Mouse (Mus musculus) MEL (cell line): ENCODE results near the gene Nectin2. TPM values are rescaled to one million over a fixed set of nuclear protein-coding genes. Genes with fewer than 3 reads are reported as not detected.

Experiments used
- DNase-seq: peaks from one replicate; pipeline ENCODE4 v3.0.0; 2011; ENCODE audit warnings: low read depth, low spot score
- H3K27ac ChIP-seq: 2 replicates; pipeline ENCODE4 v1.5.1; 2012; ENCODE audit warnings: low read depth, mild to moderate bottlenecking, control low read depth, low read length, moderate library complexity; ENCODE audit not compliant: control insufficient read depth
- H3K27me3 ChIP-seq, 2 experiments: fragments of 150-350 bp in 1 of 2; sonication (generic) in 1 of 2; 2 replicates each; pipeline ENCODE4 v1.6.1; 2012; ENCODE audit warnings: low read length in 2 of 2, mild to moderate bottlenecking in 2 of 2, improper control_type of control experiment in 1 of 2, moderate library complexity in 1 of 2; ENCODE audit not compliant: insufficient read depth in 2 of 2, control insufficient read depth in 1 of 2
- H3K36me3 ChIP-seq, 2 experiments: 2 replicates each; pipeline ENCODE4 v1.6.1; 2012 to 2014; ENCODE audit warnings: low read length in 2 of 2, improper control_type of control experiment in 1 of 2, inconsistent platforms in 1 of 2, mild to moderate bottlenecking in 1 of 2; ENCODE audit not compliant: insufficient read depth in 2 of 2, control insufficient read depth in 1 of 2
- H3K4me1 ChIP-seq, 2 experiments: fragments of 150-350 bp in 1 of 2; sonication (generic) in 1 of 2; 2 replicates each; pipeline ENCODE4 v1.6.1; 2012; ENCODE audit warnings: low read length in 2 of 2, improper control_type of control experiment in 1 of 2, mild to moderate bottlenecking in 1 of 2; ENCODE audit not compliant: insufficient read depth in 2 of 2, control insufficient read depth in 1 of 2
- H3K4me3 ChIP-seq, 2 experiments: fragments of 150-350 bp in 1 of 2; sonication (generic) in 1 of 2; 2 replicates each; pipeline ENCODE4 v1.5.1; 2012; ENCODE audit warnings: low read depth in 2 of 2, low read length in 2 of 2, mild to moderate bottlenecking in 2 of 2, moderate library complexity in 2 of 2, control low read depth in 1 of 2, improper control_type of control experiment in 1 of 2; ENCODE audit not compliant: control insufficient read depth in 1 of 2, insufficient read depth in 1 of 2
- H3K79me2 ChIP-seq: 2 replicates; pipeline ENCODE4 v1.6.1; 2012; ENCODE audit warnings: mild to moderate bottlenecking, low read length, moderate library complexity; ENCODE audit not compliant: control insufficient read depth, poor library complexity, insufficient read depth
- H3K9ac ChIP-seq: 2 replicates; pipeline ENCODE4 v1.6.1; 2012; ENCODE audit warnings: low read depth, mild to moderate bottlenecking, control low read depth, low read length, moderate library complexity; ENCODE audit not compliant: control insufficient read depth, poor library complexity, severe bottlenecking
- H3K9me3 ChIP-seq: fragments of 150-350 bp; sonication (generic); replicated peaks from 2 replicates; pipeline ENCODE4 v1.6.1; 2012; ENCODE audit warnings: mild to moderate bottlenecking, low read length, improper control_type of control experiment, moderate library complexity; ENCODE audit not compliant: insufficient read depth
- BHLHE40 ChIP-seq: IDR thresholded peaks from 2 replicates; pipeline ENCODE4 v1.6.1; 2012; ENCODE audit warnings: low read depth, mild to moderate bottlenecking, inconsistent platforms, low read length, improper control_type of control experiment, borderline replicate concordance
- CHD1 ChIP-seq: IDR thresholded peaks from 2 replicates; pipeline ENCODE4 v1.6.1; 2012; ENCODE audit warnings: low read depth, mild to moderate bottlenecking, inconsistent platforms, low read length, improper control_type of control experiment
- CHD2 ChIP-seq: IDR thresholded peaks from 2 replicates; pipeline ENCODE4 v1.6.1; 2011; ENCODE audit warnings: low read length, improper control_type of control experiment
- CTCF ChIP-seq, 3 experiments: IDR thresholded peaks in 2 of 3; conservative IDR thresholded peaks in 1 of 3; 2 replicates each; pipeline ENCODE4 v1.5.1; 2011 to 2012; ENCODE audit warnings: low read length in 3 of 3, low read depth in 2 of 3, mild to moderate bottlenecking in 2 of 3, improper control_type of control experiment in 1 of 3, inconsistent platforms in 1 of 3, mixed read lengths in 1 of 3, moderate library complexity in 1 of 3; ENCODE audit not compliant: control insufficient read depth in 1 of 3, insufficient read depth in 1 of 3, poor library complexity in 1 of 3, severe bottlenecking in 1 of 3
- E2F4 ChIP-seq: IDR thresholded peaks from 2 replicates; pipeline ENCODE4 v1.6.1; 2011; ENCODE audit warnings: low read depth, low read length, improper control_type of control experiment, borderline replicate concordance
- ELF1 ChIP-seq: IDR thresholded peaks from 2 replicates; pipeline ENCODE4 v1.6.1; 2014; ENCODE audit warnings: low read depth, mild to moderate bottlenecking, inconsistent platforms, low read length, improper control_type of control experiment, moderate library complexity
- EP300 ChIP-seq, 2 experiments: IDR thresholded peaks; 2 replicates each; pipeline ENCODE4 v1.6.1; 2011; ENCODE audit warnings: improper control_type of control experiment in 2 of 2, low read length in 2 of 2, low read depth in 1 of 2, mild to moderate bottlenecking in 1 of 2
- ETS1 ChIP-seq: IDR thresholded peaks from 2 replicates; pipeline ENCODE4 v1.6.1; 2012; ENCODE audit warnings: low read depth, mild to moderate bottlenecking, inconsistent platforms, low read length, improper control_type of control experiment, moderate library complexity
- GABPA ChIP-seq: IDR thresholded peaks from 2 replicates; pipeline ENCODE4 v1.6.1; 2012; ENCODE audit warnings: low read depth, mild to moderate bottlenecking, inconsistent platforms, low read length, improper control_type of control experiment, moderate library complexity
- GATA1 ChIP-seq: IDR thresholded peaks from 2 replicates; pipeline ENCODE4 v1.6.1; 2011; ENCODE audit warnings: low read depth, low read length, improper control_type of control experiment
- HCFC1 ChIP-seq: IDR thresholded peaks from 2 replicates; pipeline ENCODE4 v1.6.1; 2012; ENCODE audit warnings: low read depth, mild to moderate bottlenecking, inconsistent platforms, low read length, improper control_type of control experiment, moderate library complexity
- KAT2A ChIP-seq: conservative IDR thresholded peaks from 2 replicates; pipeline ENCODE4 v1.6.1; 2012; ENCODE audit warnings: low read depth, low read length, improper control_type of control experiment, inconsistent platforms
- MAFK ChIP-seq: IDR thresholded peaks from 2 replicates; pipeline ENCODE4 v1.6.1; 2011; ENCODE audit warnings: low read depth, mild to moderate bottlenecking, low read length, improper control_type of control experiment, borderline replicate concordance
- MAX ChIP-seq: IDR thresholded peaks from 2 replicates; pipeline ENCODE4 v1.6.1; 2011; ENCODE audit warnings: low read length, improper control_type of control experiment
- MAZ ChIP-seq: IDR thresholded peaks from 2 replicates; pipeline ENCODE4 v1.6.1; 2012; ENCODE audit warnings: low read depth, mild to moderate bottlenecking, inconsistent platforms, low read length, improper control_type of control experiment
- MEF2A ChIP-seq: IDR thresholded peaks from 2 replicates; pipeline ENCODE4 v1.6.1; 2014; ENCODE audit warnings: low read depth, mild to moderate bottlenecking, inconsistent platforms, low read length, improper control_type of control experiment; ENCODE audit not compliant: poor library complexity, insufficient replicate concordance, severe bottlenecking; ENCODE audit errors: extremely low read depth
- MYB ChIP-seq: IDR thresholded peaks from 2 replicates; pipeline ENCODE4 v1.6.1; 2011; ENCODE audit warnings: mild to moderate bottlenecking, low read depth, low read length, improper control_type of control experiment
- MYC ChIP-seq: IDR thresholded peaks from 2 replicates; pipeline ENCODE4 v1.6.1; 2011; ENCODE audit warnings: low read depth, mild to moderate bottlenecking, low read length, improper control_type of control experiment, moderate library complexity
- NELFE ChIP-seq: IDR thresholded peaks from 2 replicates; pipeline ENCODE4 v1.6.1; 2011; ENCODE audit warnings: low read depth, low read length, improper control_type of control experiment
- NRF1 ChIP-seq: IDR thresholded peaks from 2 replicates; pipeline ENCODE4 v1.6.1; 2014; ENCODE audit warnings: low read depth, mild to moderate bottlenecking, inconsistent platforms, low read length, improper control_type of control experiment, moderate library complexity; ENCODE audit not compliant: poor library complexity, insufficient read depth, severe bottlenecking
- POLR2A ChIP-seq, 2 experiments: IDR thresholded peaks; 2 replicates each; pipeline ENCODE4 v1.6.1; 2011 to 2012; ENCODE audit warnings: low read length in 2 of 2, mild to moderate bottlenecking in 2 of 2, control low read depth in 1 of 2, improper control_type of control experiment in 1 of 2, low read depth in 1 of 2, moderate library complexity in 1 of 2; ENCODE audit not compliant: control insufficient read depth in 1 of 2, insufficient read depth in 1 of 2, poor library complexity in 1 of 2
- POLR2AphosphoS2 ChIP-seq: IDR thresholded peaks from 2 replicates; pipeline ENCODE4 v1.6.1; 2011; ENCODE audit warnings: low read length, improper control_type of control experiment
- POLR2AphosphoS5 ChIP-seq: IDR thresholded peaks from 2 replicates; pipeline ENCODE4 v1.6.1; 2012; ENCODE audit warnings: low read depth, borderline replicate concordance, mild to moderate bottlenecking, inconsistent platforms, low read length, moderate library complexity, mixed read lengths
- RAD21 ChIP-seq: IDR thresholded peaks from 2 replicates; pipeline ENCODE4 v1.6.1; 2011; ENCODE audit warnings: mild to moderate bottlenecking, low read depth, low read length, improper control_type of control experiment
- RCOR1 ChIP-seq: IDR thresholded peaks from 2 replicates; pipeline ENCODE4 v1.6.1; 2012; ENCODE audit warnings: low read depth, mild to moderate bottlenecking, inconsistent platforms, low read length, improper control_type of control experiment
- SIN3A ChIP-seq: IDR thresholded peaks from 2 replicates; pipeline ENCODE4 v1.6.1; 2012; ENCODE audit warnings: low read length, improper control_type of control experiment, inconsistent platforms
- SMC3 ChIP-seq: IDR thresholded peaks from 2 replicates; pipeline ENCODE4 v1.6.1; 2011; ENCODE audit warnings: low read depth, low read length, improper control_type of control experiment
- TAL1 ChIP-seq: IDR thresholded peaks from 2 replicates; pipeline ENCODE4 v1.6.1; 2012; ENCODE audit warnings: mild to moderate bottlenecking, inconsistent platforms, low read length, moderate library complexity, mixed read lengths
- TBP ChIP-seq: IDR thresholded peaks from 2 replicates; pipeline ENCODE4 v1.8.0; 2011; ENCODE audit warnings: low read depth, low read length, improper control_type of control experiment
- USF1 ChIP-seq: IDR thresholded peaks from 2 replicates; pipeline ENCODE4 v1.6.1; 2014; ENCODE audit warnings: low read depth, mild to moderate bottlenecking, inconsistent platforms, low read length, improper control_type of control experiment, moderate library complexity
- USF2 ChIP-seq, 2 experiments: IDR thresholded peaks; 2 replicates each; pipeline ENCODE4 v1.6.1; 2011 to 2012; ENCODE audit warnings: improper control_type of control experiment in 2 of 2, low read length in 2 of 2, borderline replicate concordance in 1 of 2, inconsistent platforms in 1 of 2, low read depth in 1 of 2, mild to moderate bottlenecking in 1 of 2; ENCODE audit not compliant: insufficient read depth in 1 of 2
- ZC3H11A ChIP-seq: IDR thresholded peaks from 2 replicates; pipeline ENCODE4 v1.6.1; 2012; ENCODE audit warnings: low read depth, mild to moderate bottlenecking, inconsistent platforms, low read length, improper control_type of control experiment
- ZKSCAN1 ChIP-seq: IDR thresholded peaks from 2 replicates; pipeline ENCODE4 v1.6.1; 2012; ENCODE audit warnings: low read depth, mild to moderate bottlenecking, inconsistent platforms, low read length, improper control_type of control experiment, moderate library complexity
- ZMIZ1 ChIP-seq: IDR thresholded peaks from 2 replicates; pipeline ENCODE4 v1.6.1; 2012; ENCODE audit warnings: low read depth, mild to moderate bottlenecking, inconsistent platforms, low read length, improper control_type of control experiment, moderate library complexity
- ZNF384 ChIP-seq: IDR thresholded peaks from 2 replicates; pipeline ENCODE4 v1.6.1; 2012; ENCODE audit warnings: low read depth, mild to moderate bottlenecking, inconsistent platforms, low read length, improper control_type of control experiment
- polyA plus RNA-seq, 2 experiments: library from polyadenylated mRNA; stranded (reverse) in 1 of 2; unstranded in 1 of 2; fragments of >175 nt in 1 of 2; fragments of >200 nt in 1 of 2; gene quantifications; 2 replicates each; pipeline versions ENCODE4 v1.2.1 to v1.2.4; 2012; ENCODE audit warnings: low replicate concordance in 2 of 2, low read depth in 1 of 2; ENCODE audit not compliant: insufficient read length in 2 of 2, insufficient read depth in 1 of 2, missing spikeins in 1 of 2
- total RNA-seq: library from RNA; depleted of rRNA; stranded (reverse); fragments of 300-350 nt; gene quantifications from 2 replicates; pipeline ENCODE4 v1.2.3, GENCODE M21; 2012

Gene Nectin2
- total and polyA plus RNA-seq, 3 experiments: 6.9 to 25.6 TPM; not detected in 1

GRCm38 (mm10) chr7:19698907-19699826 lies 51.1 kb downstream of the Nectin2 start, which contains the start of gene Apoe:
Apoe (minus strand) TSS chr7:19699188.
- H3K36me3 ChIP-seq: peaks cover 2 to 37% of the 10 kb centered on the region in 2 experiments; a peak in 3 of 4 replicates
- peak within 1 kb of the TSS; percentile 54 for H3K27ac ChIP-seq
- H3K79me2 ChIP-seq: no peaks in the 10 kb centered on the region
- H3K4me3 ChIP-seq: no peak within 1 kb of the TSS
- DNase-seq: peak; percentile 78
- H3K9me3 ChIP-seq: no peaks in the 10 kb centered on the region
- H3K4me1 ChIP-seq: peaks cover 7 to 39% of the 10 kb centered on the region in 2 experiments
- H3K9ac ChIP-seq: no peak within 1 kb of the TSS
- H3K27me3 ChIP-seq: no peaks in the 10 kb centered on the region
- TF ChIP-seq HCFC1 (no peak), MYB (no peak), USF2 (IDR thresholded peaks at IDR 0.05; ENCODE audit: borderline replicate concordance in 1 of 2, insufficient read depth in 1 of 2, low read depth in 1 of 2, low read length in 2 of 2) (no peak), GATA1 (peak; percentile 46), USF1 (no peak), KAT2A (no peak), MAZ (0 out of 2 replicates have a peak, but pooled peaks have one; percentile 27), MYC (peak; percentile 67), MEF2A (no peak), ZNF384 (no peak), GABPA (no peak), SIN3A (0 out of 2 replicates have a peak, but pooled peaks have one; percentile 27), CTCF (IDR thresholded peaks at IDR 0.05 in 2 of 3, conservative IDR thresholded peaks at IDR 0.05 in 1 of 3; ENCODE audit: control insufficient read depth in 1 of 3, insufficient read depth in 1 of 3, low read depth in 2 of 3, low read length in 3 of 3, poor library complexity in 1 of 3, severe bottlenecking in 1 of 3) (no peak), RCOR1 (peak; percentile 58; the same call in 1 of the 2 replicates), MAFK (no peak), POLR2AphosphoS5 (no peak), RAD21 (no peak), ZMIZ1 (no peak), SMC3 (no peak), NRF1 (no peak), TBP (peak; percentile 34; the same call in 1 of the 2 replicates), CHD1 (no peak), ELF1 (no peak), ZC3H11A (no peak), EP300 (IDR thresholded peaks at IDR 0.05; ENCODE audit: low read depth in 1 of 2, low read length in 2 of 2) (peak; percentile 61 to 72), NELFE (no peak), POLR2AphosphoS2 (0 out of 2 replicates have a peak, but pooled peaks have one; percentile 27), CHD2 (no peak), ETS1 (peak; percentile 48; the same call in 1 of the 2 replicates), POLR2A (IDR thresholded peaks at IDR 0.05; ENCODE audit: control insufficient read depth in 1 of 2, insufficient read depth in 1 of 2, low read depth in 1 of 2, low read length in 2 of 2, poor library complexity in 1 of 2) (no peak), ZKSCAN1 (no peak), TAL1 (0 out of 2 replicates have a peak, but pooled peaks have one; percentile 28), MAX (no peak), BHLHE40 (peak; percentile 40; the same call in 1 of the 2 replicates), E2F4 (no peak)
